Mouse (Mus musculus): ENCODE results near the gene D930020B18Rik. TPM values are rescaled to one million over a fixed set of nuclear protein-coding genes. Genes with fewer than 3 reads are reported as not detected.
A peak's percentile ranks its signal among the peaks of the same experiment; 100 is the strongest.

The D930020B18Rik gene
- polyA plus RNA-seq, 1 experiment, result 0.23 TPM

DNA sequence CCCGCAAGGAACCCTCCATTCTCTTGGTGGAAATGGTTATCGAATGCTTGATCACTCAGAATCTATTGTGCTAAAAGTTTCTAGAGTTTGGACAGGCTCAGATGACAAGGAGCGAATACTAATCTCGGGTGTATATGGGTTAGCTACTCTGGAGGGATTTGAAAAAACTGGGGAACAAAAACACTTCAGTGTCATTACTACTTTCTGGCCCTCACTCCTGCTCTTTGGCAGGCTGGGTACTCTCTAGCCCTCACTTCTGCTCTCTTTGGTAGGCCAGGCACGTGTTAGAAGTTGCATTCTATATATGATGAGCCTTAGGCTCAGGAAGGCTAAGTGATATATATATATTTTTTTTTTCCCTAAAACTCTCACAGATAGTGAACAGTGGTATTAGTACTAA is 1.8 kb upstream of the D930020B18Rik start:
- H3K36me3 ChIP-seq (ENCODE audit: control insufficient read depth, insufficient read depth, low read length), result no peaks in the 10 kb centered on the region
- TF ChIP-seq CTCF (IDR thresholded peaks at IDR 0.05; ENCODE audit: extremely low read depth, insufficient read length, insufficient replicate concordance, low read depth, low read length) (no peak), POLR2A (IDR thresholded peaks at IDR 0.05; ENCODE audit: low read depth, low read length) (no peak)
- H3K27me3 ChIP-seq (ENCODE audit: control insufficient read depth, insufficient read depth, low read length), result peaks cover 22% of the 10 kb centered on the region
- WGBS, result 94% methylated on average over 5 of the region's 5 CpGs
- no peaks in the 10 kb centered on the region; the same call in none of the 2 replicates for H3K4me1 ChIP-seq (ENCODE audit: control insufficient read depth, insufficient read depth, insufficient read length, low read length)
- H3K27ac ChIP-seq (ENCODE audit: insufficient read depth, low read depth, low read length), result no peak overlapping the region
- no peak overlapping the region for H3K4me3 ChIP-seq (ENCODE audit: low read depth, low read length)

DNA sequence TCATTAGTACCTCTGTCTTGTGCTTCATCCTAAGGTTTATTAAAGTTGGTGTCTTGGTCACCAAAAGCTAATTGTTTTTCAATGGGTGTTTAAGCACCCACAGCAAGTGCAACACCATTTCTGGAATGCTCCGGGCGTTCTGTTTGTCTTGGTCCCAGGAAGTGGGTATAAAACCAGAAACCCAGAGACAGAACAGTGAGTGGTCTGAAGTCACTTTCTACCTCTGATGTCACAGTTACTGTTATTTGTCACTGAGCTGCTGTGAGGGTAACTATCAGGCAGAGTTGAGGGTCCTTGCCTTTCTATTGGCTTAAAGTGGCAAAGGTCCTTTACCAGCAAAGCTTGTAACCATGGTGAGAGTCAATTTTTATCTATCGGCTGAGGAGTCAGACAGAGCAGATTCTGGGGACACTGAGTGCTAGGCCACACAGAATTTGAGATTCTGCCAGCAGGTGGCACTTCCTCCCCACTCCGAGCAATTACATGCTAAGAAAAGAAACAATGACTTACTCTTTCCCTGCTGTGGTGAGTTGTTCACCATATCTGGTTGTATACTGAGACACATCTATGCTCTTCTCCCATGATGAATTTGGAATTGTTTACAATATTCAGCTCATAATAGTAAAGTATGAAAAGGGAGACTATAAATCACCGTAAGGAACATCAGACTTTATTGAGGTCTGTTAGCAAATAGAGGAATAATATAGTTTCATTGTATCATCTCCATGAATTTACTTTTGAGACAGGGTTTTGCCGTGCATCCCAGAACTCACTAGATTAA is 1.0 kb upstream of the D930020B18Rik start:
- Histone ChIP-seq H3K27me3 (ENCODE audit: control insufficient read depth, insufficient read depth, low read length) (peaks cover 22% of the 10 kb centered on the region), H3K4me3 (ENCODE audit: low read depth, low read length) (no peak overlapping the region), H3K27ac (ENCODE audit: insufficient read depth, low read depth, low read length) (no peak overlapping the region), H3K36me3 (ENCODE audit: control insufficient read depth, insufficient read depth, low read length) (no peaks in the 10 kb centered on the region), H3K4me1 (ENCODE audit: control insufficient read depth, insufficient read depth, insufficient read length, low read length) (no peaks in the 10 kb centered on the region; the same call in none of the 2 replicates)
- WGBS, result 47% methylated on average over 6 of the region's 6 CpGs
- no peak for TF ChIP-seq POLR2A (IDR thresholded peaks at IDR 0.05; ENCODE audit: low read depth, low read length)
- peak; percentile 51; the same call in 1 of the 2 replicates for TF ChIP-seq CTCF (IDR thresholded peaks at IDR 0.05; ENCODE audit: extremely low read depth, insufficient read length, insufficient replicate concordance, low read depth, low read length)

DNA sequence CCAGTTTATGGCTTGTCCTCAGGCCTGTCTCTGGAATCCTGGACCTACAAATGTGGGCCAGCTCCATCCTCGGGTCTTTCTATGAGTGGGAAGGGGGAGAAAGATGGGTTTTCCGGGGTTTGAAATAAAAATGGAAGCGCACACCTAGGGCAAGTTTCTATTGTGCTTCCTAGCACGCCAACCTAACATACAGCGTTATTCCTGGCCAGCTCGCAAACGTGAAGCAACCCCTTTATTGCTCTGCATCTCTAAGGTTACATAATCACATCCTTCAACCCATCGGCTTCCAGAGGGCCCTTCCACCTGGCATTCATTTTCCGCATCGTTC is 480 bp upstream of the D930020B18Rik start:
- TF ChIP-seq CTCF (IDR thresholded peaks at IDR 0.05; ENCODE audit: extremely low read depth, insufficient read length, insufficient replicate concordance, low read depth, low read length) (no peak), POLR2A (IDR thresholded peaks at IDR 0.05; ENCODE audit: low read depth, low read length) (no peak)
- 9% methylated on average over 10 of the region's 10 CpGs for WGBS
- Histone ChIP-seq H3K4me3 (ENCODE audit: low read depth, low read length) (peak overlapping the region; percentile 43), H3K27ac (ENCODE audit: insufficient read depth, low read depth, low read length) (no peak overlapping the region), H3K27me3 (ENCODE audit: control insufficient read depth, insufficient read depth, low read length) (peaks cover 22% of the 10 kb centered on the region), H3K4me1 (ENCODE audit: control insufficient read depth, insufficient read depth, insufficient read length, low read length) (no peaks in the 10 kb centered on the region; the same call in none of the 2 replicates), H3K36me3 (ENCODE audit: control insufficient read depth, insufficient read depth, low read length) (no peaks in the 10 kb centered on the region)

DNA sequence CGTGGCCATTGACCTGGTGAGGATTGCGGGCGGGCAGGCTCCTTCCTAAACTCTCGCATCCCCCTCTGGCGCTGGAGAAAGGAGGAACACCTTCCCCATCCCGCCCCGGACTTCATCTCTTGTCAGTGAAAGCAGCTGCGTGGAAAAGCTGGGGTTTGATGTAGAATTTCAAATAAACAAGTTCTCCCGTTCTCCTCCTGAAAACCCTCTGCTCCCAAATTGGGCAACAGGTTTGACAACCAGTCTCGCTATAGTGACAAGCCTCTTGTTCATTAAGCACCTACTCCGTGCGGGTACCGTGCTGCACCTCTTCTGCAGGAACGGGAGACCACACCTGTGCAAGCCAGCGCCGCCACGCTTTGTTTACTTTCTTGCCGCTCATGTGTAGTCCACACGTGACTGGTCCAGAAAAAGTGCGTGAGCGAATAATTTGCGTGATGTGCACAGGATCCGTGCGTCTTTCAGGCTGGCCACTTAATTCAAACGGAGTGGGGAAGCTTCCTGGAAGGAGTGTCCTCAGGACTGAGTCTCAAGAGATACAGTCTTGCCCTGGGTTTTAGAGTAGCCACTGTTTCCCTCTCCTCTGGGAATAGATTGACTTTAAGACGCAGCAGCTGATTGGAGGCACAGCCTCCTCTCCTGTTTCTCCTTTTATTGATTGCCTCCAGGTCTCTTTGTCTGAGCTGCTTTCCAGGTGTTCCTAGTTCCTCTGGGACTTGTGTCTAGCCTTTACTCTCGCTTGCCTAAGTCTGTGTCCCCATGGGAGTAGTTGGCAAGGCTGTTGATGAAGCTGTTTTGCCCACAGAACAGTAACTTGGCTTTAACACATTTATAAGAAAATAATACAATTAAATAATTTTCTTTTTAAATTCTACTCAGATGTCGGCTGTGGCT is 913 bp downstream of the D930020B18Rik start:
- no peaks in the 10 kb centered on the region; the same call in none of the 2 replicates for H3K4me1 ChIP-seq (ENCODE audit: control insufficient read depth, insufficient read depth, insufficient read length, low read length)
- WGBS, result 8% methylated on average over 28 of the region's 28 CpGs
- H3K27me3 ChIP-seq (ENCODE audit: control insufficient read depth, insufficient read depth, low read length), result peaks cover 22% of the 10 kb centered on the region
- peak overlapping the region; percentile 80 for H3K4me3 ChIP-seq (ENCODE audit: low read depth, low read length)
- TF ChIP-seq POLR2A (IDR thresholded peaks at IDR 0.05; ENCODE audit: low read depth, low read length), result no peak
- no peak for TF ChIP-seq CTCF (IDR thresholded peaks at IDR 0.05; ENCODE audit: extremely low read depth, insufficient read length, insufficient replicate concordance, low read depth, low read length)
- H3K36me3 ChIP-seq (ENCODE audit: control insufficient read depth, insufficient read depth, low read length), result no peaks in the 10 kb centered on the region
- no peak overlapping the region for H3K27ac ChIP-seq (ENCODE audit: insufficient read depth, low read depth, low read length)

DNA sequence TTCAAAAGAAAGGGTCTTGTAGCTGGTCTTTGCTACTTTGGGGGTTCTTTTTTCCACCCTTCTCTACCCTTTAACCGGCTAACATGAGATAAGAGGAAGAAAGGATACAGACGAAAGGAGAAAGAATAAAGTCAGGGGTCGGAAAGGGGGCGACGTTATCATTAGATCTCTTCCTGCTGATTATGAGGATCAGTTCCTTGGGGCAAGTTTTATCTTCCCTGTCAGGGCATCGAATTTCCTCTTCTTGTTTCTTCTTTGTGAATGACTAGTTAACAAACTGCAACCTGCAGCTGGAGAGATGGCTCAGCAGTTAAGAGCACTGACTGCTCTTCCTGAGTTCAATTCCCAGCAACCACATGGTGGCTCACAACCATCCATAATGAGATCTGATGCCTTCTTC is 4.9 kb downstream of the D930020B18Rik start:
- peaks cover 16% of the 10 kb centered on the region for H3K27me3 ChIP-seq (ENCODE audit: control insufficient read depth, insufficient read depth, low read length)
- 47% methylated on average over 6 of the region's 6 CpGs for WGBS
- no peak overlapping the region for H3K4me3 ChIP-seq (ENCODE audit: low read depth, low read length)
- H3K36me3 ChIP-seq (ENCODE audit: control insufficient read depth, insufficient read depth, low read length), result no peaks in the 10 kb centered on the region
- no peaks in the 10 kb centered on the region; the same call in 1 of the 2 replicates for H3K4me1 ChIP-seq (ENCODE audit: control insufficient read depth, insufficient read depth, insufficient read length, low read length)
- no peak overlapping the region for H3K27ac ChIP-seq (ENCODE audit: insufficient read depth, low read depth, low read length)
- no peak for TF ChIP-seq CTCF (IDR thresholded peaks at IDR 0.05; ENCODE audit: extremely low read depth, insufficient read length, insufficient replicate concordance, low read depth, low read length)

DNA sequence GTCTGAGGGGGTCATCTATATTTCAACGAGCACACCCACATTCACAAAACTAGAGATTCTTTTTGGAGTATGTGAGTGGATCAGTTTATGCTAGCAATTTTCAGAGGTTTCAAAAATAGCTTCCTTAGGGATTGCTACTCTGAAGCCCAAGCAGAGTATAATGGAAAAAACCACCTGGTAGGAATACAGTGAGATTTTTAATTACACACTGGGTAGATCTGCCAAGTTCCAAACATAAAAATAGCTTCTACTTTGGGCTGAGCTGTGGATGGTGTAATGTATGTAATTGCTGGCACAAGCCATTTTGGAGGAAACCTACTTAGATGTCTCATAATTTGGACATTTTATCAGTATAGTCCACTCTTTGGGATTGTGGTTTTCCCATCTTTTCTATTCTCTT is 11.7 kb downstream of the D930020B18Rik start:
- H3K4me3 ChIP-seq (ENCODE audit: low read depth, low read length), result no peak overlapping the region
- no peaks in the 10 kb centered on the region for H3K36me3 ChIP-seq (ENCODE audit: control insufficient read depth, insufficient read depth, low read length)
- H3K27me3 ChIP-seq (ENCODE audit: control insufficient read depth, insufficient read depth, low read length), result no peaks in the 10 kb centered on the region; the same call in 1 of the 2 replicates
- no peak overlapping the region for H3K27ac ChIP-seq (ENCODE audit: insufficient read depth, low read depth, low read length)
- TF ChIP-seq CTCF (IDR thresholded peaks at IDR 0.05; ENCODE audit: extremely low read depth, insufficient read length, insufficient replicate concordance, low read depth, low read length) (no peak), POLR2A (IDR thresholded peaks at IDR 0.05; ENCODE audit: low read depth, low read length) (no peak)
- WGBS, result 85% methylated on average over 1 of the region's 1 CpGs
- H3K4me1 ChIP-seq (ENCODE audit: control insufficient read depth, insufficient read depth, insufficient read length, low read length), result no peaks in the 10 kb centered on the region

DNA sequence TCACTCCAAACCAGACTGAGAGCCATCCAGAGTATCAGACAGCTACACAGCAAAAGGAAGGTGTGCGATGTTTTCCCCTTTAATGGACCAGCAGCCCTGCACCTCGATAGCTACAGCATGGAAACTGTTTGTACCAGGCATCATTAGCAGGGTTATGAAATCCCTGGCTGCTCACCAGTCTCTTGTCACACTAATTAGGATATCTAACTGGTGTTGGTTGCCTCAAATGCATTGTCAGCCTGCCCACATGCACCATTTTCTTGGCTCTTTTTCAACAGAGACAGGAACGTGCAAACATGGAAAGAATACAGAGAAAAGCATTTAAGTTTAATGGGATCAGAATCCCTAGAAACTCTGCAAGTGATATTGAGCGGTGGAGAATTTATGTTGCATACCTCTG is 14.5 kb downstream of the D930020B18Rik start:
- Histone ChIP-seq H3K4me3 (ENCODE audit: low read depth, low read length) (no peak overlapping the region), H3K4me1 (ENCODE audit: control insufficient read depth, insufficient read depth, insufficient read length, low read length) (no peaks in the 10 kb centered on the region), H3K36me3 (ENCODE audit: control insufficient read depth, insufficient read depth, low read length) (no peaks in the 10 kb centered on the region), H3K27ac (ENCODE audit: insufficient read depth, low read depth, low read length) (no peak overlapping the region), H3K27me3 (ENCODE audit: control insufficient read depth, insufficient read depth, low read length) (no peaks in the 10 kb centered on the region)
- TF ChIP-seq CTCF (IDR thresholded peaks at IDR 0.05; ENCODE audit: extremely low read depth, insufficient read length, insufficient replicate concordance, low read depth, low read length) (no peak), POLR2A (IDR thresholded peaks at IDR 0.05; ENCODE audit: low read depth, low read length) (no peak)
- WGBS, result 83% methylated on average over 4 of the region's 4 CpGs
